Mouse (Mus musculus) CH12.LX (cell line): ENCODE data around the gene Procr. TPM values are rescaled to one million over a fixed set of nuclear protein-coding genes. Genes with fewer than 3 reads are reported as not detected.

ENCODE experiments used
- DNase-seq: peaks from one replicate; pipeline ENCODE4 v3.0.0-alpha.2; 2013; ENCODE audit errors: extremely low read depth
- H3K27ac ChIP-seq: 2 replicates; pipeline ENCODE4 v1.5.1; 2012; ENCODE audit warnings: low read depth, mild to moderate bottlenecking, control low read depth, moderate library complexity; ENCODE audit not compliant: insufficient read depth
- H3K27me3 ChIP-seq: replicated peaks from 2 replicates; pipeline ENCODE3; 2012; ENCODE audit warnings: inconsistent platforms
- H3K36me3 ChIP-seq, 2 experiments: replicated peaks in 1 of 2; 2 replicates each; pipeline versions ENCODE3 to v1.6.1; 2012; ENCODE audit warnings: inconsistent platforms in 1 of 2, low read length in 1 of 2, mild to moderate bottlenecking in 1 of 2, mixed read lengths in 1 of 2, moderate library complexity in 1 of 2; ENCODE audit not compliant: control insufficient read depth in 1 of 2, insufficient read depth in 1 of 2
- H3K4me1 ChIP-seq, 2 experiments: 2 replicates each; pipeline ENCODE4 v1.6.1; 2012; ENCODE audit warnings: inconsistent platforms in 1 of 2, moderate library complexity in 1 of 2; ENCODE audit not compliant: insufficient read depth in 2 of 2, control insufficient read depth in 1 of 2
- H3K4me2 ChIP-seq: 2 replicates; pipeline ENCODE4 v1.6.1; 2012; ENCODE audit warnings: low read depth, mild to moderate bottlenecking, control low read depth; ENCODE audit not compliant: poor library complexity, insufficient read depth, severe bottlenecking
- H3K4me3 ChIP-seq, 3 experiments: fragments of 150-350 bp in 1 of 3; sonication (generic) in 1 of 3; replicated peaks in 1 of 3; 2 replicates each; pipeline versions ENCODE3 to v1.5.1; 2011 to 2012; ENCODE audit warnings: low read depth in 2 of 3, low read length in 2 of 3, mild to moderate bottlenecking in 2 of 3, moderate library complexity in 2 of 3, control low read depth in 1 of 3, improper control_type of control experiment in 1 of 3, inconsistent platforms in 1 of 3, mixed read lengths in 1 of 3; ENCODE audit not compliant: poor library complexity in 1 of 3
- H3K79me2 ChIP-seq: replicated peaks from 2 replicates; pipeline ENCODE4 v1.6.1; 2012; ENCODE audit warnings: mild to moderate bottlenecking, moderate library complexity; ENCODE audit not compliant: control insufficient read depth, poor library complexity, insufficient read depth, severe bottlenecking; ENCODE audit errors: extremely low read depth
- H3K9ac ChIP-seq: 2 replicates; pipeline ENCODE4 v1.6.1; 2012; ENCODE audit warnings: low read depth, mild to moderate bottlenecking, control low read depth, moderate library complexity; ENCODE audit not compliant: insufficient read depth
- H3K9me3 ChIP-seq: replicated peaks from 2 replicates; pipeline ENCODE3; 2012; ENCODE audit warnings: low read length, inconsistent platforms, mixed read lengths
- CTCF ChIP-seq, 2 experiments: IDR thresholded peaks in 1 of 2; conservative IDR thresholded peaks in 1 of 2; 2 replicates each; pipeline ENCODE4 v1.5.1; 2011 to 2012; ENCODE audit warnings: low read depth in 2 of 2, low read length in 2 of 2, improper control_type of control experiment in 1 of 2, inconsistent platforms in 1 of 2, mild to moderate bottlenecking in 1 of 2, moderate library complexity in 1 of 2
- E2F4 ChIP-seq: IDR thresholded peaks from 2 replicates; pipeline ENCODE4 v1.6.1; 2011; ENCODE audit warnings: low read depth, low read length, improper control_type of control experiment; ENCODE audit not compliant: insufficient replicate concordance
- JUN ChIP-seq: IDR thresholded peaks from 2 replicates; pipeline ENCODE4 v1.6.1; 2011; ENCODE audit warnings: low read depth, mild to moderate bottlenecking, low read length, improper control_type of control experiment, moderate library complexity; ENCODE audit not compliant: insufficient read depth
- JUND ChIP-seq: conservative IDR thresholded peaks from 2 replicates; pipeline ENCODE4 v1.6.1; 2011; ENCODE audit warnings: low read depth, low read length, improper control_type of control experiment
- MAX ChIP-seq: IDR thresholded peaks from 2 replicates; pipeline ENCODE4 v1.6.1; 2011; ENCODE audit warnings: low read length, improper control_type of control experiment
- MAZ ChIP-seq: IDR thresholded peaks from 2 replicates; pipeline ENCODE4 v1.6.1; 2012; ENCODE audit warnings: low read depth, mild to moderate bottlenecking, inconsistent platforms, low read length, improper control_type of control experiment, moderate library complexity
- MEF2A ChIP-seq: IDR thresholded peaks from 2 replicates; pipeline ENCODE4 v1.6.1; 2014; ENCODE audit warnings: low read depth, mild to moderate bottlenecking, inconsistent platforms, low read length, improper control_type of control experiment, borderline replicate concordance
- NRF1 ChIP-seq: IDR thresholded peaks from 2 replicates; pipeline ENCODE4 v1.6.1; 2014; ENCODE audit warnings: low read depth, mild to moderate bottlenecking, inconsistent platforms, low read length, improper control_type of control experiment, moderate library complexity
- PAX5 ChIP-seq: IDR thresholded peaks from 2 replicates; pipeline ENCODE4 v1.6.1; 2012; ENCODE audit warnings: low read length, inconsistent platforms, mixed read lengths
- POLR2A ChIP-seq: IDR thresholded peaks from 2 replicates; pipeline ENCODE4 v1.6.1; 2011; ENCODE audit warnings: low read depth, mild to moderate bottlenecking, improper control_type of control experiment, low read length
- POLR2AphosphoS2 ChIP-seq: IDR thresholded peaks from 2 replicates; pipeline ENCODE4 v1.6.1; 2011; ENCODE audit warnings: low read depth, low read length, improper control_type of control experiment
- RAD21 ChIP-seq: IDR thresholded peaks from 2 replicates; pipeline ENCODE4 v1.6.1; 2011; ENCODE audit warnings: low read depth, mild to moderate bottlenecking, low read length, improper control_type of control experiment, moderate library complexity
- RCOR1 ChIP-seq: conservative IDR thresholded peaks from 2 replicates; pipeline ENCODE4 v1.6.1; 2012; ENCODE audit warnings: low read depth, mild to moderate bottlenecking, inconsistent platforms, low read length, improper control_type of control experiment
- SIN3A ChIP-seq: IDR thresholded peaks from 2 replicates; pipeline ENCODE4 v1.6.1; 2012; ENCODE audit warnings: low read length, improper control_type of control experiment, inconsistent platforms
- SMC3 ChIP-seq: IDR thresholded peaks from 2 replicates; pipeline ENCODE4 v1.6.1; 2011; ENCODE audit warnings: low read depth, low read length, improper control_type of control experiment
- TBP ChIP-seq: conservative IDR thresholded peaks from 2 replicates; pipeline ENCODE4 v1.6.1; 2011; ENCODE audit warnings: low read depth, low read length, improper control_type of control experiment
- ZC3H11A ChIP-seq: IDR thresholded peaks from 2 replicates; pipeline ENCODE4 v1.6.1; 2012; ENCODE audit warnings: low read depth, mild to moderate bottlenecking, inconsistent platforms, low read length, improper control_type of control experiment
- ZKSCAN1 ChIP-seq: IDR thresholded peaks from 2 replicates; pipeline ENCODE4 v1.6.1; 2012; ENCODE audit warnings: low read depth, inconsistent platforms, low read length, improper control_type of control experiment, borderline replicate concordance
- ZNF384 ChIP-seq: IDR thresholded peaks from 2 replicates; pipeline ENCODE4 v1.6.1; 2012; ENCODE audit warnings: low read depth, low read length, improper control_type of control experiment, inconsistent platforms
- dilution Hi-C: fragments of 300-500 bp; cut with MboI; formaldehyde crosslinking; loops from 2 replicates; pipeline ENCODE4 v1.14.3; 2020; ENCODE audit warnings: low sequenced_read_pairs; ENCODE audit not compliant: extremely low pct_unique_long_range_greater_than_20kb, extremely low pct_ligation_motif_present
- in situ Hi-C: fragments of 300-500 bp; cut with MboI; formaldehyde crosslinking; loops from 3 replicates; pipeline ENCODE4 v1.14.3; 2019; ENCODE audit warnings: low sequenced_read_pairs, low pct_ligation_motif_present, low pct_unique_long_range_greater_than_20kb, mixed read lengths
- polyA plus RNA-seq: library from polyadenylated mRNA; unstranded; fragments of >175 nt; gene quantifications from 2 replicates; pipeline ENCODE4 v1.2.1, GENCODE M21; 2012; ENCODE audit warnings: low read depth; ENCODE audit not compliant: insufficient read length
- total RNA-seq, 2 experiments: library from RNA; depleted of rRNA; stranded (reverse); fragments of 300-350 nt in 1 of 2; fragments of >200 nt in 1 of 2; gene quantifications; 2 replicates each; pipeline ENCODE4 v1.2.3; 2012 to 2014

Procr gene
- total and polyA plus RNA-seq, 3 experiments = 0.14 to 2.8 TPM; not detected in 1

DNA sequence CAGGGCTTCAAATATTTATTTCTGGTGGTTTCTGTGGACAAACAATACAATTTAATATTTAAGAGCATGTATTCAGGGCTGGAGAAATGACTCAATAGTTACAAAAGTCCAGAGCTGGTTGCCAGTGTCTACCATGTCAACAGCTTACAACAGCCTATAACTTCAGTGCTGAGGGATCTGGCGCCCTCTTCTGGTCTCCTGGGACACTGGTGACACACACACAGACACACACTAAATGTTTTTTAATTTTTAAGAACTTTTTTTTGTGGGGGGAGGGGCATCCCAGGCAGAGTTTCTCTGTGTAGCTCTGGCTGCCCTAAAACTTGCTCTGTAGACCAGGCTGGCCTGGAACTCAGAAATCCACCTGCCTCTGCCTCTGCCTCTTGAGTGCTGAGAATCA lies 4.8 kb downstream of the Procr start:
- dilution Hi-C loops (no loop called here), in situ Hi-C loops (loop anchor here (5.0 to 25.0 kb wide), 2 partner anchors 83 to 243 kb away; partner anchors contain the start of genes Acss2 and Ggt7)
- Histone ChIP-seq H3K9me3 (no peaks in the 10 kb centered on the region), H3K4me2 (no peak overlapping the region), H3K36me3 (no peaks in the 10 kb centered on the region), H3K9ac (no peak overlapping the region), H3K4me3 (no peak overlapping the region), H3K27ac (no peak overlapping the region), H3K4me1 (no peaks in the 10 kb centered on the region)
- peak; percentile 79 for DNase-seq
- no peak for TF ChIP-seq TBP
- TF ChIP-seq CTCF (conservative IDR thresholded peaks at IDR 0.05 in 1 of 2, IDR thresholded peaks at IDR 0.05 in 1 of 2; ENCODE audit: low read depth in 2 of 2, low read length in 2 of 2) = peak; percentile 47 to 79
- TF ChIP-seq E2F4 = no peak
- TF ChIP-seq RAD21 = peak; percentile 71
- TF ChIP-seq MAX = no peak
- TF ChIP-seq SIN3A = no peak
- TF ChIP-seq RCOR1 = no peak
- no peak for TF ChIP-seq NRF1
- TF ChIP-seq POLR2A = no peak
- no peak for TF ChIP-seq MAZ
- TF ChIP-seq MEF2A = no peak
- no peak for TF ChIP-seq JUN
- no peak for TF ChIP-seq ZKSCAN1
- TF ChIP-seq POLR2AphosphoS2 = no peak
- TF ChIP-seq SMC3 = peak; percentile 64
- TF ChIP-seq JUND = no peak
- no peak for TF ChIP-seq PAX5
- peak; percentile 75 for TF ChIP-seq ZNF384
- TF ChIP-seq, all 38 proteins: peak for 4
- Histone ChIP-seq H3K79me2 (no peaks in the 10 kb centered on the region), H3K27me3 (peaks cover 8% of the 10 kb centered on the region)

- dilution Hi-C loops = no loop called here
- no peak for DNase-seq
- TF ChIP-seq ZC3H11A (no peak), CTCF (conservative IDR thresholded peaks at IDR 0.05 in 1 of 2, IDR thresholded peaks at IDR 0.05 in 1 of 2; ENCODE audit: low read depth in 2 of 2, low read length in 2 of 2) (peak in 1 of 2 experiments; percentile 72; a peak in 2 of 4 replicates), RAD21 (peak; percentile 7), SMC3 (peak; percentile 8; the same call in 1 of the 2 replicates)
- no peaks in the 10 kb centered on the region for H3K79me2 ChIP-seq
- no peak overlapping the region for H3K4me3 ChIP-seq
- H3K4me1 ChIP-seq = peaks cover 0 to 7% of the 10 kb centered on the region in 2 experiments; a peak in 1 of 4 replicates
- H3K9ac ChIP-seq = no peak overlapping the region
- H3K27ac ChIP-seq = no peak overlapping the region
- no peak overlapping the region for H3K4me2 ChIP-seq
- in situ Hi-C loops = loop anchor here (5.0 to 25.0 kb wide), 2 partner anchors 85 to 245 kb away; partner anchors contain the start of genes Acss2 and Ggt7
- no peaks in the 10 kb centered on the region for H3K9me3 ChIP-seq
- no peaks in the 10 kb centered on the region for H3K36me3 ChIP-seq
- H3K27me3 ChIP-seq = peaks cover 8% of the 10 kb centered on the region
Observed at GRCm38 (mm10) chr2:155756855-155757566, 6.1 kb downstream of the Procr start.
